Mouse (Mus musculus): ENCODE measurements around the gene Fgf7.

DNA sequence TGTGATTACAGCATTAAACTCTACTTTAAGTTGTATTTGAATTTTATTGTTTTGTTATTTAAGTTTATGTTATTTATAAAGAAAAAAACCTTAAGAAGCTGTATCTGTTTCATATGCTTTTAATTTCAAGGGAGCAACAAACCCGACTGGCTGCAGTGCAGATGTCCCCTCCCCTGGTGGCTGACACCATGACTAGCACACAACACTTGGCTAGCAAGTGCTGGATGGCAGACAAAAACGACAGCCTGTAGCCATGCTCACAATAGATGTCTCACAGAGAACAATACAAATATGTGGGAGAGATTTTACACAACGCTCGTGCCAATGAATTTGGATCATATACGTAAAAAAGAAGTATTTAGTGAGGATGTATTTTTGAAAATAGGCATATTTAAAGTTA, 56.0 kb downstream of the Fgf7 start:
- TF ChIP-seq CTCF (IDR thresholded peaks at IDR 0.05; ENCODE audit: borderline replicate concordance, control insufficient read depth, extremely low read depth, insufficient read depth, low read length, poor library complexity) (no peak), POLR2A (IDR thresholded peaks at IDR 0.05; ENCODE audit: control insufficient read depth, extremely low read depth, insufficient read depth, low read length, poor library complexity) (no peak)
